Mouse (Mus musculus): ENCODE measurements around the gene Cln5.

DNA sequence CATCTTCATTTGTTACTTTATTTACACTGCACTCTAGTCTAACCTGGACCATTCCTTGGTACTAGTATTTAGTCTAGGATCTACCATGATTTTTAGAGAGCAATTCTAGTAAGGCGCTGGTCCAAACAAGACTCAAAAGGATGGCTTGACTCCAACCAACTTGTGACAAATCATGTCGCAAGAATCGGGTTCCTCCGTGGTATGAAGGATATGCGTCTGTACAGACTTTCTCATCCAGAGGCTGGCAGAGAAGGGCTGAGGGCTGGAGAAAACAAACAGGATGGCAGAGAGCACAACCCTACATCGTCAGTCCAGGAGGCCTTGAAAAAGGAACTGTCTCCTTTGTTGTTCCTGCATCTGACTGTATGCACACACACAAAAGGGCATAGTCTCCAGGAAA is 26.6 kb downstream of the Cln5 start:
- TF ChIP-seq CTCF (IDR thresholded peaks at IDR 0.05; ENCODE audit: low read depth) (no peak), EP300 (IDR thresholded peaks at IDR 0.05; ENCODE audit: low read depth) (no peak)

Measured in heart, postnatal 0 days (tissue).